ENCODE assay signal across 21 mouse cellular contexts in the genomic region with DNA sequence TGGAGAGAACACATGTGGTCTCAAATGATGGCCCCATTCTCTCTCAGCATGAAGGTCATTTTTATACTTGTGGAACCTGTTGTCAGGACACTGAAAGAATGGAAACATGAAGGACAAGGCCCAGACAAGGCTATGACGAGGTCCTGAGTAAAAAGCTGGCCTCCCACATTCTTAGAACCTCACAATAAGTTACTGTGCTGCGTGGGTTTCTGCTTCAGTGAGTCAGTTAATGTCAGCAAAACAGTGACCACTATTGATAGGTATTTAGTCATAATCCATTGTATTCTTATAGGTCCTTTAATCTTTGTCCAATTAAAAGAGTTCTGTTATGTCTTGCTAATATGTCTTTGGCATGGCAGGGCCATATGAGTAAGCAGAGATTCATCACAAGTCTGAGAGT.
DNase-seq lines count a peak whose midpoint lies in the region; TF ChIP-seq lines count a peak whose summit lies in the region.
"Had no signal": no experiment of that assay in that cellular context is flagged by ENCODE, and none has a peak within 500 bp of the region (broad histone marks: within the 10 kb centered on the region; RNA-seq: fewer than 3 reads in every experiment).

No protein-coding gene starts in this region.

- no peaks in the 10 kb centered on the region for H3K36me3 ChIP-seq in myocyte (ENCODE audit: control insufficient read depth, insufficient read depth)
- H3K36me3 ChIP-seq: embryonic facial prominence, embryonic 13.5 days; embryonic facial prominence, embryonic 15.5 days; forebrain, embryonic 15.5 days had no signal

- DNase-seq in 3T3-L1 (ENCODE audit: low read depth, low spot score) (peak; percentile 53), NIH3T3 (ENCODE audit: low read depth) (peak; percentile 25), MN1 (ENCODE audit: low spot score) (no peak)
- peak; percentile 26 for DNase-seq in retina, postnatal 1 day
- no peak for DNase-seq in ovary, adult 18-20 months (ENCODE audit: low spot score)
- DNase-seq in adrenal gland, postnatal 14 days: no peak
- DNase-seq: adrenal gland, adult 8-10 months; adrenal gland, postnatal 36 days; cerebellum, adult 11-12 months; cerebellum, adult 2 months; cerebellum, adult 9-10 months; cerebellum, postnatal 14 days; cerebellum, postnatal 36 days; embryo, embryonic 11 days; forebrain, postnatal 0 days had no signal

- H3ac ChIP-seq in myocyte (ENCODE audit: control insufficient read depth, insufficient read length): no peak overlapping the region

- no peaks in the 10 kb centered on the region for H3K27me3 ChIP-seq in myocyte (ENCODE audit: control insufficient read depth, insufficient read depth, insufficient read length)
- H3K27me3 ChIP-seq: embryonic facial prominence, embryonic 13.5 days; embryonic facial prominence, embryonic 15.5 days; forebrain, embryonic 13.5 days; forebrain, embryonic 15.5 days; Patski had no signal

- no peak overlapping the region for H3K4me3 ChIP-seq in myocyte
- H3K4me3 ChIP-seq: embryonic facial prominence, embryonic 13.5 days; embryonic facial prominence, embryonic 15.5 days; forebrain, embryonic 13.5 days; forebrain, embryonic 15.5 days had no signal

- peak overlapping the region; percentile 19 for H3K4me2 ChIP-seq in myocyte (ENCODE audit: low read depth)
- H3K4me2 ChIP-seq: embryonic facial prominence, embryonic 13.5 days; embryonic facial prominence, embryonic 15.5 days; forebrain, embryonic 13.5 days; forebrain, embryonic 15.5 days had no signal

- H3K79me2 ChIP-seq in myocyte (ENCODE audit: control insufficient read depth, insufficient read depth): no peaks in the 10 kb centered on the region

- no peak for TF ChIP-seq POLR2A in myocyte (IDR thresholded peaks at IDR 0.05; ENCODE audit: insufficient read length, low read depth)

TF ChIP-seq in myocyte, 11 proteins besides CTCF, POLR2A, EP300 and RAD21:
- TF ChIP-seq E2F4 (IDR thresholded peaks at IDR 0.05; ENCODE audit: insufficient read depth): no peak
- no peak for TF ChIP-seq MYOD1 (IDR thresholded peaks at IDR 0.05; ENCODE audit: control insufficient read depth in 1 of 3, insufficient read length in 2 of 3, low read depth in 2 of 3)
- no peak for TF ChIP-seq REST (IDR thresholded peaks at IDR 0.05; ENCODE audit: insufficient read depth, insufficient read length)
- no peak for TF ChIP-seq SRF (IDR thresholded peaks at IDR 0.05; ENCODE audit: control insufficient read depth, insufficient read length, low read depth)
- TF ChIP-seq USF1 (IDR thresholded peaks at IDR 0.05; ENCODE audit: low read depth): no peak
- TF ChIP-seq POLR2AphosphoS2 (IDR thresholded peaks at IDR 0.05; ENCODE audit: insufficient read length, low read depth): no peak
- no peak for TF ChIP-seq CEBPB (IDR thresholded peaks at IDR 0.05; ENCODE audit: insufficient read depth, poor library complexity, severe bottlenecking)
- no peak for TF ChIP-seq TCF12 (IDR thresholded peaks at IDR 0.05; ENCODE audit: insufficient read depth, poor library complexity, severe bottlenecking)
- no peak for TF ChIP-seq MYOG (IDR thresholded peaks at IDR 0.05; ENCODE audit: control insufficient read depth in 1 of 3, insufficient read depth in 1 of 3, insufficient read length in 2 of 3, low read depth in 2 of 3)
- no peak for TF ChIP-seq MAX (IDR thresholded peaks at IDR 0.05; ENCODE audit: low read depth)
- TF ChIP-seq TCF3 (IDR thresholded peaks at IDR 0.05; ENCODE audit: insufficient read length, low read depth): no peak

Comparison
In these comparisons a context has a peak if more than half of its experiments do, and no peak if none do; other contexts are left out.
1. DNase-seq: peak in 3T3-L1 (single experiment), NIH3T3 (single experiment) and retina, postnatal 1 day (single experiment); none in ovary, adult 18-20 months (single experiment), MN1 (single experiment) and adrenal gland, postnatal 14 days (single experiment).